Mouse (Mus musculus) limb, embryonic 14.5 days (tissue): ENCODE results near the gene AI597479. TPM values are rescaled to one million over a fixed set of nuclear protein-coding genes. Genes with fewer than 3 reads are reported as not detected.

ENCODE experiments used
- ATAC-seq: fragments of 200-750 bp; cut with Nextera tagmentation; 2 replicates; pipeline ENCODE4 v1.8.0; 2017; ENCODE audit warnings: low read depth, moderate number of reproducible peaks, moderate TSS enrichment; ENCODE audit not compliant: low FRiP score
- DNase-seq: peaks from one replicate; pipeline ENCODE4 v3.0.0-alpha.2; 2015; ENCODE audit warnings: low spot score
- H3K27ac ChIP-seq: fragments of 300-500 bp; sonication (generic); replicated peaks from 2 replicates; pipeline ENCODE4 v1.5.1; 2014; ENCODE audit warnings: low read depth, mild to moderate bottlenecking, low read length, moderate library complexity, mixed read lengths
- H3K27me3 ChIP-seq: fragments of 300-500 bp; sonication (generic); 2 replicates; pipeline ENCODE4 v1.6.1; 2014; ENCODE audit warnings: low read length, mixed read lengths; ENCODE audit not compliant: control insufficient read depth, insufficient read depth
- H3K36me3 ChIP-seq: fragments of 300-500 bp; sonication (generic); 2 replicates; pipeline ENCODE4 v1.6.1; 2014; ENCODE audit warnings: mild to moderate bottlenecking, low read length, moderate library complexity, mixed read lengths; ENCODE audit not compliant: control insufficient read depth, insufficient read depth
- H3K4me1 ChIP-seq: fragments of 300-500 bp; sonication (generic); 2 replicates; pipeline ENCODE4 v1.6.1; 2014; ENCODE audit warnings: antibody characterized with exemption, low read length, mixed read lengths; ENCODE audit not compliant: control insufficient read depth, insufficient read depth
- H3K4me2 ChIP-seq: fragments of 300-500 bp; sonication (generic); replicated peaks from 2 replicates; pipeline ENCODE4 v1.6.1; 2014; ENCODE audit warnings: low read depth, mild to moderate bottlenecking, low read length, moderate library complexity; ENCODE audit not compliant: severe bottlenecking
- H3K4me3 ChIP-seq: fragments of 300-500 bp; sonication (generic); replicated peaks from 2 replicates; pipeline ENCODE4 v1.5.1; 2014; ENCODE audit warnings: low read length
- H3K9ac ChIP-seq: fragments of 300-500 bp; sonication (generic); 2 replicates; pipeline ENCODE4 v1.6.1; 2014; ENCODE audit warnings: mild to moderate bottlenecking, low read depth, low read length, moderate library complexity; ENCODE audit not compliant: severe bottlenecking
- H3K9me3 ChIP-seq: fragments of 300-500 bp; sonication (generic); 2 replicates; pipeline ENCODE4 v1.6.1; 2016; ENCODE audit warnings: low read length; ENCODE audit not compliant: control insufficient read depth
- POLR2A ChIP-seq: fragments of 200-500 bp; IDR thresholded peaks from 2 replicates; pipeline ENCODE4 v1.8.0; 2012; ENCODE audit warnings: inconsistent platforms, mild to moderate bottlenecking, moderate library complexity, borderline replicate concordance; ENCODE audit not compliant: insufficient read depth, insufficient read length; ENCODE audit errors: extremely low read depth
- WGBS: fragments of 180-500 bp; shearing (Covaris S2); extraction: QIAGEN DNeasy Blood & Tissue Kit; methylation state at CpG from one replicate; pipeline ENCODE4 v1.1.7; 2014; 5-methylcytosine and 5-hydroxymethylcytosine counted together
- polyA plus RNA-seq, 2 experiments: library from polyadenylated mRNA; depleted of rRNA in 1 of 2; stranded (reverse) in 1 of 2; unstranded in 1 of 2; fragments of >200 nt; fragmentation: Nextera tagmentation in 1 of 2; extraction: Ambion mirVana in 1 of 2; gene quantifications; 2 replicates each; pipeline versions ENCODE4 v1.2.1 to v1.2.3; 2012 to 2014

AI597479 gene
- polyA plus RNA-seq, 2 experiments = 22.2 to 25.9 TPM

- Histone ChIP-seq H3K36me3 (no peaks in the 10 kb centered on the region), H3K9ac (no peak overlapping the region), H3K4me1 (no peaks in the 10 kb centered on the region), H3K9me3 (no peaks in the 10 kb centered on the region), H3K27me3 (no peaks in the 10 kb centered on the region), H3K27ac (no peak overlapping the region), H3K4me3 (no peak overlapping the region), H3K4me2 (no peak overlapping the region)
- ATAC-seq (no peak), DNase-seq (no peak)
- WGBS = 88% methylated on average over 4 of the region's 4 CpGs
- no peak for TF ChIP-seq POLR2A
Observed at GRCm38 (mm10) chr1:43143791-43144190, 45.3 kb downstream of the AI597479 start.

GRCm38 (mm10) chr1:43144338-43144906 is 45.9 kb downstream of the AI597479 start:
- Histone ChIP-seq H3K9me3 (no peaks in the 10 kb centered on the region), H3K36me3 (no peaks in the 10 kb centered on the region), H3K4me2 (no peak overlapping the region), H3K27me3 (no peaks in the 10 kb centered on the region), H3K4me1 (no peaks in the 10 kb centered on the region), H3K9ac (no peak overlapping the region), H3K4me3 (no peak overlapping the region), H3K27ac (no peak overlapping the region)
- no peak for ATAC-seq
- no peak for DNase-seq
- TF ChIP-seq POLR2A = no peak
- WGBS = 88% methylated on average over 8 of the region's 8 CpGs

- 81% methylated on average over 6 of the region's 6 CpGs for WGBS
- no peak overlapping the region for H3K9ac ChIP-seq
- ATAC-seq = no peak
- no peaks in the 10 kb centered on the region for H3K9me3 ChIP-seq
- H3K27me3 ChIP-seq = no peaks in the 10 kb centered on the region
- no peak overlapping the region for H3K4me3 ChIP-seq
- DNase-seq = no peak
- H3K36me3 ChIP-seq = no peaks in the 10 kb centered on the region
- TF ChIP-seq POLR2A = no peak
- H3K27ac ChIP-seq = no peak overlapping the region
- H3K4me2 ChIP-seq = no peak overlapping the region
- no peaks in the 10 kb centered on the region for H3K4me1 ChIP-seq
Observed at GRCm38 (mm10) chr1:43145388-43145787, 46.9 kb downstream of the AI597479 start.

GRCm38 (mm10) chr1:43147474-43147873 is 49.0 kb downstream of the AI597479 start:
- no peak overlapping the region for H3K27ac ChIP-seq
- H3K36me3 ChIP-seq = no peaks in the 10 kb centered on the region
- WGBS = 53% methylated on average over 2 of the region's 2 CpGs
- no peaks in the 10 kb centered on the region for H3K9me3 ChIP-seq
- H3K4me1 ChIP-seq = no peaks in the 10 kb centered on the region
- H3K4me3 ChIP-seq = no peak overlapping the region
- DNase-seq (no peak), ATAC-seq (no peak)
- H3K27me3 ChIP-seq = no peaks in the 10 kb centered on the region
- no peak overlapping the region for H3K9ac ChIP-seq
- H3K4me2 ChIP-seq = no peak overlapping the region
- TF ChIP-seq POLR2A = no peak

GRCm38 (mm10) chr1:43150225-43150624 is 51.7 kb downstream of the AI597479 start:
- Histone ChIP-seq H3K27ac (no peak overlapping the region), H3K36me3 (no peaks in the 10 kb centered on the region), H3K4me3 (no peak overlapping the region), H3K9me3 (no peaks in the 10 kb centered on the region), H3K4me2 (no peak overlapping the region), H3K27me3 (no peaks in the 10 kb centered on the region), H3K4me1 (no peaks in the 10 kb centered on the region), H3K9ac (no peak overlapping the region)
- ATAC-seq = no peak
- WGBS = 73% methylated on average over 3 of the region's 3 CpGs
- DNase-seq = no peak
- no peak for TF ChIP-seq POLR2A

GRCm38 (mm10) chr1:43152626-43153025 is 54.1 kb downstream of the AI597479 start:
- Histone ChIP-seq H3K4me3 (no peak overlapping the region), H3K27me3 (no peaks in the 10 kb centered on the region), H3K9ac (no peak overlapping the region), H3K4me2 (no peak overlapping the region), H3K9me3 (no peaks in the 10 kb centered on the region), H3K4me1 (no peaks in the 10 kb centered on the region), H3K36me3 (no peaks in the 10 kb centered on the region), H3K27ac (no peak overlapping the region)
- WGBS = 85% methylated on average over 4 of the region's 4 CpGs
- ATAC-seq (no peak), DNase-seq (no peak)
- no peak for TF ChIP-seq POLR2A
